Mouse (Mus musculus): ENCODE data around the gene Tmem200b.

DNA sequence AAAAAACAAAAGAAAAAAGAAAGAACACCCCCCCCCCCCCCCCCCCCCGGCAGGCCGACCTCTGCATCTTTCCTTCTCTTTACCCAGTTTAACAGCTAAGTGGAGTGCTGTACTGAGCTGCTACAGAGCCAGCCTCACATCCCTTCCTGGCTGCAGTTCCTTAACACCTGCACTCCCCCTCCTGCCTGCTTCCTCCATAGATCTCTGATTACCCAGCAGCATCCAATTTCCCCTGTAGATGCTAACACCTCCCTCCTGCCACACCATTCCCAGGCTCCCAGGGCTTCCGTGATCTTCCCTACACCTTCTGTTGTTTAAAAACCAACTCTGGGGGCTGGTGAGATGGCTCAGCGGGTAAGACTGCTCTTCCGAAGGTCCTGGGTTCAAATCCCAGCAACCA, 10.1 kb upstream of the Tmem200b start:
- TF ChIP-seq CTCF (IDR thresholded peaks at IDR 0.05; ENCODE audit: low read depth, low read length) (no peak), EP300 (IDR thresholded peaks at IDR 0.05; ENCODE audit: insufficient read depth, low read depth, low read length) (no peak), POLR2A (IDR thresholded peaks at IDR 0.05; ENCODE audit: insufficient read depth, low read length) (no peak)
